Mouse (Mus musculus) spleen, adult 2 months (tissue): Measurements from ENCODE around the gene Sart1.

ENCODE experiments used
- CTCF ChIP-seq: fragments of 200-500 bp; IDR thresholded peaks from 2 replicates; pipeline ENCODE4 v1.5.1; 2011; ENCODE audit warnings: mild to moderate bottlenecking, inconsistent platforms; ENCODE audit not compliant: insufficient read depth, insufficient read length, insufficient replicate concordance; ENCODE audit errors: extremely low read depth
- POLR2A ChIP-seq: fragments of 200-500 bp; IDR thresholded peaks from 2 replicates; pipeline ENCODE4 v1.6.1; 2011; ENCODE audit warnings: low read depth, low read length, inconsistent platforms

- TF ChIP-seq CTCF (no peak), POLR2A (no peak)
These were observed 31.1 kb upstream of the Sart1 start for GRCm38 (mm10) chr19:5419630-5420029.
